Mouse (Mus musculus) forebrain, embryonic 14.5 days (tissue): ENCODE data around the gene Slc4a1. TPM values are rescaled to one million over a fixed set of nuclear protein-coding genes. Genes with fewer than 3 reads are reported as not detected.
A peak's percentile ranks its signal among the peaks of the same experiment; 100 is the strongest.

Source experiments
- ATAC-seq: fragments of 200-750 bp; cut with Nextera tagmentation; 2 replicates; pipeline ENCODE4 v1.8.0; 2017; ENCODE audit warnings: mild to moderate bottlenecking, moderate library complexity
- DNase-seq: peaks from one replicate; pipeline ENCODE4 v3.0.0-alpha.2; 2015; ENCODE audit warnings: low spot score
- H3K27ac ChIP-seq: fragments of 300-500 bp; sonication (generic); 2 replicates; pipeline ENCODE4 v1.5.1; 2014; ENCODE audit warnings: low read depth, mild to moderate bottlenecking, control low read depth, low read length, moderate library complexity
- H3K27me3 ChIP-seq: fragments of 300-500 bp; sonication (generic); replicated peaks from 2 replicates; pipeline ENCODE4 v1.6.1; 2014; ENCODE audit warnings: low read length, control low read depth, mixed read lengths; ENCODE audit not compliant: control insufficient read depth, insufficient read depth
- H3K36me3 ChIP-seq: fragments of 300-500 bp; sonication (generic); 2 replicates; pipeline ENCODE4 v1.6.1; 2014; ENCODE audit warnings: low read length, control low read depth; ENCODE audit not compliant: control insufficient read depth, insufficient read depth
- H3K4me1 ChIP-seq: fragments of 300-500 bp; sonication (generic); 2 replicates; pipeline ENCODE4 v1.6.1; 2014; ENCODE audit warnings: antibody characterized with exemption, low read length, control low read depth; ENCODE audit not compliant: control insufficient read depth, insufficient read depth
- H3K4me2 ChIP-seq: fragments of 300-500 bp; sonication (generic); 2 replicates; pipeline ENCODE4 v1.6.1; 2014; ENCODE audit warnings: mild to moderate bottlenecking, control low read depth, low read length
- H3K4me3 ChIP-seq: fragments of 300-500 bp; sonication (generic); 2 replicates; pipeline ENCODE4 v1.5.1; 2014; ENCODE audit warnings: low read depth, low read length, control low read depth
- H3K9ac ChIP-seq: fragments of 300-500 bp; sonication (generic); 2 replicates; pipeline ENCODE4 v1.6.1; 2014; ENCODE audit warnings: mild to moderate bottlenecking, low read length, control low read depth, moderate library complexity
- H3K9me3 ChIP-seq: fragments of 300-500 bp; sonication (generic); replicated peaks from 2 replicates; pipeline ENCODE4 v1.6.1; 2016; ENCODE audit warnings: low read length, control low read depth, mixed read lengths; ENCODE audit not compliant: control insufficient read depth
- WGBS: fragments of 180-500 bp; shearing (Covaris S2); extraction: QIAGEN DNeasy Blood & Tissue Kit; methylation state at CpG from one replicate; pipeline ENCODE4 v1.1.7; 2014; 5-methylcytosine and 5-hydroxymethylcytosine counted together
- microRNA-seq: library from miRNA; unstranded; fragments of <30 nt; microRNA quantifications from one replicate; pipeline ENCODE4, GENCODE M21; 2016
- polyA plus RNA-seq: library from polyadenylated mRNA; unstranded; fragments of >200 nt; fragmentation: Nextera tagmentation; extraction: Ambion mirVana; gene quantifications from 2 replicates; pipeline ENCODE4 v1.2.1, GENCODE M21; 2014

Slc4a1 gene
- polyA plus RNA-seq, 1 experiment from 2014 or later, result 2.1 TPM

GRCm38 (mm10) chr11:102299839-102300238 lies 66.2 kb downstream of the Slc4a1 start:
- no peaks in the 10 kb centered on the region for H3K27me3 ChIP-seq
- DNase-seq, result peak; percentile 67
- H3K36me3 ChIP-seq, result peaks cover 3% of the 10 kb centered on the region; the same call in 1 of the 2 replicates
- peaks cover 5% of the 10 kb centered on the region for H3K4me1 ChIP-seq
- H3K4me3 ChIP-seq, result no peak overlapping the region
- H3K4me2 ChIP-seq, result no peak overlapping the region
- no peak overlapping the region for H3K9ac ChIP-seq
- no peaks in the 10 kb centered on the region for H3K9me3 ChIP-seq
- no peak for ATAC-seq
- WGBS, result 15% methylated on average over 1 of the region's 1 CpGs
- H3K27ac ChIP-seq, result no peak overlapping the region

Small RNA genes lying within 50 kb of the gene (microRNA-seq; reads per million reads assigned to microRNA genes)
- not detected for gene Mir6930

Other genes starting within 250 kb of the Slc4a1 start
- gene Nags, start 220.7 kb downstream of the Slc4a1 start, polyA plus RNA-seq, result 0.14 and 0.17 TPM in 2 replicates
- 32.5 and 33.6 TPM in 2 replicates for gene Tmem101, start 209.8 kb downstream of the Slc4a1 start, polyA plus RNA-seq
- 83.1 and 93.7 TPM in 2 replicates for gene Lsm12, start 180.9 kb downstream of the Slc4a1 start, polyA plus RNA-seq
- 24.6 and 24.8 TPM in 2 replicates for gene G6pc3, start 176.6 kb downstream of the Slc4a1 start, polyA plus RNA-seq
- 38.9 and 60.6 TPM in 2 replicates for gene Hdac5, start 136.0 kb downstream of the Slc4a1 start, polyA plus RNA-seq
- 6.1 and 6.3 TPM in 2 replicates for gene BC030867, start 117.3 kb downstream of the Slc4a1 start, polyA plus RNA-seq
- gene Asb16, start 97.5 kb downstream of the Slc4a1 start, polyA plus RNA-seq, result not detected in 2 replicates
- 74.4 and 75.3 TPM in 2 replicates for gene Tmub2, start 81.3 kb downstream of the Slc4a1 start, polyA plus RNA-seq
- gene Atxn7l3, start 69.6 kb downstream of the Slc4a1 start, polyA plus RNA-seq, result 25.2 and 28.7 TPM in 2 replicates
- 74.5 and 91.0 TPM in 2 replicates for gene Ubtf, start 46.5 kb downstream of the Slc4a1 start, polyA plus RNA-seq
- 115 and 125 TPM in 2 replicates for gene Rundc3a, start 27.2 kb upstream of the Slc4a1 start, polyA plus RNA-seq
- gene Slc25a39, start 41.7 kb upstream of the Slc4a1 start, polyA plus RNA-seq, result 145 and 149 TPM in 2 replicates
- 28.6 and 38.8 TPM in 2 replicates for gene Grn, start 64.1 kb upstream of the Slc4a1 start, polyA plus RNA-seq
- 26.0 and 27.8 TPM in 2 replicates for gene Fam171a2, start 81.5 kb upstream of the Slc4a1 start, polyA plus RNA-seq
- gene Itga2b, start 103.9 kb upstream of the Slc4a1 start, polyA plus RNA-seq, result 4.3 and 5.3 TPM in 2 replicates
- gene Gpatch8, start 190.2 kb upstream of the Slc4a1 start, polyA plus RNA-seq, result 32.6 and 47.7 TPM in 2 replicates
- 6.8 and 9.8 TPM in 2 replicates for gene Gm11627, start 213.3 kb upstream of the Slc4a1 start, polyA plus RNA-seq
- 18.6 and 19.2 TPM in 2 replicates for gene Fzd2, start 238.2 kb upstream of the Slc4a1 start, polyA plus RNA-seq